Mouse (Mus musculus) thymus, adult 2 months (tissue): ENCODE measurements around the gene Gli2. TPM values are rescaled to one million over a fixed set of nuclear protein-coding genes. Genes with fewer than 3 reads are reported as not detected.

Experiments
- DNase-seq: peaks from one replicate; pipeline ENCODE4 v3.0.0; 2021
- H3K27ac ChIP-seq: fragments of 200-500 bp; 2 replicates; pipeline ENCODE4 v1.5.1; 2012; ENCODE audit warnings: low read length, control low read depth; ENCODE audit not compliant: control insufficient read depth, insufficient read depth
- H3K27me3 ChIP-seq: fragments of 200-500 bp; 2 replicates; pipeline ENCODE4 v1.6.1; 2012; ENCODE audit warnings: mild to moderate bottlenecking, low read length, moderate library complexity, mixed read lengths; ENCODE audit not compliant: control insufficient read depth, insufficient read depth
- H3K36me3 ChIP-seq: fragments of 200-500 bp; 2 replicates; pipeline ENCODE4 v1.6.1; 2012; ENCODE audit warnings: mild to moderate bottlenecking, low read length, moderate library complexity; ENCODE audit not compliant: control insufficient read depth, insufficient read depth
- H3K4me1 ChIP-seq: fragments of 200-500 bp; replicated peaks from 2 replicates; pipeline ENCODE4 v1.6.1; 2012; ENCODE audit warnings: low read length; ENCODE audit not compliant: control insufficient read depth, insufficient read depth
- H3K4me3 ChIP-seq: fragments of 200-500 bp; 2 replicates; pipeline ENCODE4 v1.5.1; 2012; ENCODE audit warnings: mild to moderate bottlenecking, low read length, control low read depth, moderate library complexity; ENCODE audit not compliant: control insufficient read depth, insufficient read depth
- CTCF ChIP-seq: fragments of 200-500 bp; IDR thresholded peaks from 2 replicates; pipeline ENCODE4 v1.5.1; 2012; ENCODE audit warnings: mild to moderate bottlenecking, control low read depth, low read length, moderate library complexity, borderline replicate concordance; ENCODE audit not compliant: control insufficient read depth, poor library complexity, insufficient read depth; ENCODE audit errors: extremely low read depth
- POLR2A ChIP-seq: fragments of 200-500 bp; IDR thresholded peaks from 2 replicates; pipeline ENCODE4 v1.6.1; 2012; ENCODE audit warnings: mild to moderate bottlenecking, low read length, control low read depth, moderate library complexity; ENCODE audit not compliant: control insufficient read depth, poor library complexity, insufficient read depth; ENCODE audit errors: extremely low read depth
- WGBS: fragments of 180-500 bp; shearing (Covaris S2); methylation state at CpG from one replicate; pipeline ENCODE4 v1.1.7; 2018; 5-methylcytosine and 5-hydroxymethylcytosine counted together
- polyA plus RNA-seq: library from polyadenylated mRNA; depleted of rRNA; stranded (reverse); fragments of >200 nt; gene quantifications from 2 replicates; pipeline ENCODE4 v1.2.3, GENCODE M21; 2012

Gene Gli2
- polyA plus RNA-seq, 1 experiment: 2.4 TPM

DNA sequence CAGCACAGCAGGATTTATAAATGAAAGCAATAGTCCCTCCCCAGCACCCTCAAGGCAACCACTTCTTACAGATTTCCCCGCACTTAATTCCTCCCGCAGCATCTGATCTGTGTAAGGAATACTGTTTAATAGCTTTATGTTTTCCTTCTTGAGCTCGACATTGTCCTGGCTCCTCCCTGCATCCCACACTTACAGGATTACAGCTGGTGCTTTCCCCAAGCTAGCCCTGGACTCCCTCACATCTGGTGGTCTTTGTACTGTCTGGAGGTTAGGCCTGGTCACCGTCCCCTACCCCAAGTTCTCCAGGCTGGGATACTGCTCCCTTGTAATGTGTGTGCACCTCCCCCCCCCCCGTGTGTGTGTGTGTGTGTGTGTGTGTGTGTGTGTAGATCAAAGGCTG is 101.1 kb downstream of the Gli2 start:
- Histone ChIP-seq H3K36me3 (no peaks in the 10 kb centered on the region), H3K4me3 (no peak overlapping the region), H3K4me1 (no peaks in the 10 kb centered on the region), H3K27ac (no peak overlapping the region), H3K27me3 (no peaks in the 10 kb centered on the region)
- no peak for DNase-seq
- 89% methylated on average over 5 of the region's 5 CpGs for WGBS
- TF ChIP-seq POLR2A: no peak
- no peak for TF ChIP-seq CTCF

GRCm38 (mm10) chr1:118948407-118948806 is 105.0 kb downstream of the Gli2 start:
- H3K4me1 ChIP-seq: no peaks in the 10 kb centered on the region
- WGBS: 89% methylated on average over 2 of the region's 2 CpGs
- DNase-seq: no peak
- no peaks in the 10 kb centered on the region for H3K27me3 ChIP-seq
- no peak overlapping the region for H3K27ac ChIP-seq
- TF ChIP-seq CTCF (no peak), POLR2A (no peak)
- H3K4me3 ChIP-seq: no peak overlapping the region
- H3K36me3 ChIP-seq: no peaks in the 10 kb centered on the region

- Histone ChIP-seq H3K4me1 (no peaks in the 10 kb centered on the region), H3K4me3 (no peak overlapping the region), H3K27me3 (no peaks in the 10 kb centered on the region), H3K27ac (no peak overlapping the region), H3K36me3 (no peaks in the 10 kb centered on the region)
- TF ChIP-seq POLR2A: no peak
- TF ChIP-seq CTCF: no peak
- no peak for DNase-seq
- 84% methylated on average over 4 of the region's 4 CpGs for WGBS
These were observed 106.2 kb downstream of the Gli2 start for GRCm38 (mm10) chr1:118947221-118947620.

DNA sequence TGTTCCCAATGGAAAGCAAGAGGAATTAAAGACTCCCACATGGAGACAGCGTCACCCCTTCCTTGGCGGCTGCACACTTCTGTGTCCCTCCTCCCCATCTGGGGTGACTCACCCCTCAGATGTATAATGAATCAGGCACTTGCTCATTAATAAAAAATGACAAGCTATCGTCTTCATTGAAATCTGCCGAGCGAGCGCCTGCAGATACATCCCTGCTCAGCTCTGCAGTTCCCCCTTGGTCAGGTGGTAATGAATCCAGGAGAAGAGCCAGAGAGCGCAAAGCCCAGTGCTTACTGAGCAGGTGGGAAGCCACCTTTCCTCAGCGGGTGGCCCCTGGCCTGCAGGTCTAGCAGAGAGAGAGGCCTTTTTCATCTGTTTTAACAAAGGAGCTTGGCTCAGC is 112.1 kb downstream of the Gli2 start:
- TF ChIP-seq POLR2A (no peak), CTCF (no peak)
- no peaks in the 10 kb centered on the region for H3K4me1 ChIP-seq
- no peak overlapping the region for H3K4me3 ChIP-seq
- DNase-seq: no peak
- no peaks in the 10 kb centered on the region for H3K36me3 ChIP-seq
- 89% methylated on average over 8 of the region's 8 CpGs for WGBS
- no peak overlapping the region for H3K27ac ChIP-seq
- no peaks in the 10 kb centered on the region for H3K27me3 ChIP-seq

- Histone ChIP-seq H3K27me3 (no peaks in the 10 kb centered on the region), H3K27ac (no peak overlapping the region), H3K4me1 (no peaks in the 10 kb centered on the region), H3K4me3 (no peak overlapping the region), H3K36me3 (no peaks in the 10 kb centered on the region)
- no peak for DNase-seq
- 87% methylated on average over 5 of the region's 5 CpGs for WGBS
- TF ChIP-seq POLR2A (no peak), CTCF (no peak)
These were observed 113.1 kb downstream of the Gli2 start for GRCm38 (mm10) chr1:118940269-118940840.

DNA sequence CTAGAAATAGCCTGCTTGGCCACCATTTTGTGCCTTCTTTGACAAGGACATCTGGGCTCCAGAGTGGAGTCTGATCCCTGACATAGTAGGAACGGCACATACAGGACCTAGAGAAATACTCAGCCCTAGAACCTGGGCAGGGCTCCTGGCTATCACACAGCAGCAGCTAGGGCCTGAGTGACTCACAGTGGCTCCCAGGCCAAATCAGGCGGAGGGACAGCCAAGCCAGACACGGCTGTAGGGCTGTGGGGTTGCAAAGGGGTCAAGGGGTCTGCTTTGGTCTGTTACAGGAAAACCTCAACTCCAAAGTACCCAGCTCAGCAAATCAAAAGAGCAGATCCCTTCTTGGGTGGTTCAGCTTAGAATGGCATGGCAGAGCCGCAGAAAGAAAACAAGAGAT is 115.2 kb downstream of the Gli2 start:
- 82% methylated on average over 4 of the region's 4 CpGs for WGBS
- no peak for DNase-seq

GRCm38 (mm10) chr1:118936108-118936507 is 117.3 kb downstream of the Gli2 start:
- no peaks in the 10 kb centered on the region for H3K36me3 ChIP-seq
- no peaks in the 10 kb centered on the region for H3K27me3 ChIP-seq
- WGBS: 85% methylated on average over 4 of the region's 4 CpGs
- no peak overlapping the region for H3K27ac ChIP-seq
- no peak overlapping the region for H3K4me3 ChIP-seq
- no peak for DNase-seq
- H3K4me1 ChIP-seq: no peaks in the 10 kb centered on the region
- no peak for TF ChIP-seq POLR2A
- TF ChIP-seq CTCF: no peak

More for the DNA sequence above, 115.2 kb downstream of the Gli2 start:
- Histone ChIP-seq H3K27me3 (no peaks in the 10 kb centered on the region), H3K4me3 (no peak overlapping the region), H3K36me3 (no peaks in the 10 kb centered on the region), H3K27ac (no peak overlapping the region), H3K4me1 (no peaks in the 10 kb centered on the region)
- TF ChIP-seq POLR2A: no peak
